Mouse (Mus musculus) bone marrow macrophage, adult 2 months (primary cell): Measurements from ENCODE around the gene Rims3.

Experiments
- CTCF ChIP-seq: IDR thresholded peaks from 2 replicates; pipeline ENCODE4 v1.5.1; 2012; ENCODE audit warnings: low read depth, mild to moderate bottlenecking, low read length, moderate library complexity
- POLR2A ChIP-seq: IDR thresholded peaks from 2 replicates; pipeline ENCODE4 v1.6.1; 2012; ENCODE audit warnings: mild to moderate bottlenecking, low read depth, low read length, borderline replicate concordance

- TF ChIP-seq POLR2A (no peak), CTCF (no peak)
These were observed 40.9 kb upstream of the Rims3 start for GRCm38 (mm10) chr4:120813762-120814161.
